Mouse (Mus musculus) thymus, postnatal 10 days (tissue): ENCODE measurements around the gene Hmgb1.

ENCODE experiments used
- DNase-seq, 2 experiments: peaks; one replicate each; pipeline ENCODE4 v3.0.0; 2021; ENCODE audit warnings: low spot score in 2 of 2

Gene Hmgb1

DNA sequence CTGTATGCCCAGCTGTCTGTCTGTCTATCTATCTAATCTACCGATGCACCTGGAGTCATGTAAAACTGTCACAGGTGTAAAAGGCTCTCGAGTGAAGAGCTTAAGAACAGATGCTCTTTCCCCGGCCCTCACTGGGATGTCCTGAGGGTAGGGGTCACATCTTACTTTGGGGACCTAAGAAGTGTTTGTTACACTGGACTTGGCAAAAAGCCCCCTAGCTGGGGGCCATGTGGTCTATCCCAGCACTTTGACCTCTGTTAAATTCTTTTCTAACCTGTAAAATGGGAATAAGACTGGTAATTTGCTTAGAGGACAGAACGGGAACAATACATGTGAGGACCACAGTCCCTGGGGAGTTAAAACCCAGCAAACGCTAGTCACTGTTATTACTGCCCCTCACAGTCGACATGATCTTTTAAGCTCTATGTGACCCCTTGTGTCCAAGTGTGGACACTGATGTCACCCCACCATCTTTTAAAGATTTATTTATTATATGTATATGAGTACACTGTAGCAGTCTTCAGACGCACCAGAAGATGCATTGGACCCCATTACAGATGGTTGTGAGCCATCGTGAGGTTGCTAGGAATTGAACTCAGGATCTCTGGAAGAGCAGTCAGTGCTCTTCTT, 80.1 kb downstream of the Hmgb1 start:
- DNase-seq = no peak

GRCm38 (mm10) chr5:149101869-149102268, 82.4 kb downstream of the Hmgb1 start:
- DNase-seq = no peak

DNA sequence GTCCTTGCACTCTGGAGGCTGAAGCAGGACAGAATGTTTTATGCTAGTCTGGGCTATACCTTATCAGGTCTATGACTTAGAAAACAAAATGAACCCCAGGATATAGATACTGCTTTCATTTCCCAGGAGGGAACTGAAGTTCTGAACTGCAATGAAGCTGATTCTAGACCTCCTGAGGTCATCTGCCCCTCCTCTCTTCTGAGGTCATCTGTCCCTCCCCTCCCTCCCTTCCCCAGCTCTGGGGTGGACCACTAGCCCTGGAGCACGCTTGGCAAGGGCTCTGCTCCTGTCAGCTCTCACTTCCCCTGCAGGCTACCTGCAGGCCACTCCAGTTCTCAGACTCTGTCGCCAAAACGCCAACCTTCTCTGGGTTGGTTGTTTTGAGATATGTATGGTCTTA, 84.2 kb downstream of the Hmgb1 start:
- DNase-seq = no peak

DNA sequence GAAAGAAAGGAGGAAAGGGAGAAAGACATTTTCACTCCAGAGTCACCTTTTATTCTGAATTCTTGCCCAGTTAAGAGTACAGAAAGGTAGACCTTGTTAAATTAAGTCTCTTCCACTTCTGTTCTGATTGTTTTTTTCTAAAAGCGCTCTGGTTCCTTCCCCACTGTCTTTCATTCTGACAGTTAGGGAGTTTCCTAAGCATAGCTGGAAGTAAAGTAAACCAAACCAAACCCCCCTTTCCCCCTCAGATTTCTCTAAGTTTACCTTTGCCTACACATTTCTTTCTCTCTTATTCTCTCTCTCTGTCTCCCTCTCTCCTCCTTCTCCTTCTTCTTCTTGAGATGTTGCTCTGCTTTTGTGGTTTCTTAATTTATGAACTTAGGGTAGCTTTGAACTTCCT, 85.3 kb downstream of the Hmgb1 start:
- no peak for DNase-seq

- peak; percentile 34 to 45 for DNase-seq
Measured at GRCm38 (mm10) chr5:149097841-149098240, 86.4 kb downstream of the Hmgb1 start.

GRCm38 (mm10) chr5:149096284-149096683, 88.0 kb downstream of the Hmgb1 start:
- DNase-seq = no peak

DNA sequence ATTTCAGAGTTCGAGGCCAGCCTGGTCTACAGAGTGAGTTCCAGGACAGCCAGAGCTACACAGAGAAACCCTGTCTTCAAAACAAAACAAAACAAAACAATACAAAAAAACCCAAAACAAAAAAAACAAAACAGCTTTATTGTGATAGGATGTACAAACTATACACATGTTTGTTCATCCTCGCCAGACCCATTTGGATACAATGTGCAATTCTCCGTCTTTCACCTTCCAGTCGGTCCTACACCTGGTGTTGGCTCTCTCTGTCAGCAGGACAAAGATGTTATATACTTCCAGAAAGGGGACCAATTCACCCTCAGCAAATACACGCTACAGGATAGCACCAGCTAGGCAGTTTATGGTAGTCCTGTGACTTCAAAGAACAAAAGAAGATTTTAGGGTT, 91.4 kb downstream of the Hmgb1 start:
- DNase-seq = no peak

- DNase-seq = no peak
Measured at GRCm38 (mm10) chr5:149092526-149092925, 91.8 kb downstream of the Hmgb1 start.

- DNase-seq = no peak
Measured at GRCm38 (mm10) chr5:149091256-149091655, 93.0 kb downstream of the Hmgb1 start.

GRCm38 (mm10) chr5:149089860-149090259, 94.4 kb downstream of the Hmgb1 start:
- DNase-seq = no peak

- DNase-seq = no peak
Measured at GRCm38 (mm10) chr5:149089456-149089855, 94.8 kb downstream of the Hmgb1 start.

- DNase-seq = no peak
Measured at GRCm38 (mm10) chr5:149088891-149089290, 95.4 kb downstream of the Hmgb1 start.

DNA sequence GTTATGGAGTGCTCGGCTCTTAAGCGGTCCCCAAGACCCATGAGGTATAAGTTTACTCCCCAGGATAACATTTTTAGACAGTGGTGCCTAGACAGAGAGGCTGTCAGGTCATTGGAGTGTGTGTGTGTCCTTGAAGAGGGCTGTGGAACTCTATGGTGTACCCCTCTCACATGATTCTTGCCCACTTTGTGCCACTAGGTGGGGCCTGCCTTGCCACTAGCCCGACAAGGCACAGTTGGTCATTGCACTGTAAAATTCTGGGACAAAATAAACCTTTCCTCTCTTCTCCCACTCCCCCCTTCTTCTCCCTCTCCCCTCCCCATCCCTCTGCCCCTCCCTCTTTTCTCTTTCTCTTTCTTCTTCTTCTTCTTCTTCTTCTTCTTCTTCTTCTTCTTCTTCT, 96.1 kb downstream of the Hmgb1 start:
- DNase-seq = peak in 1 of 2 experiments; percentile 61

- no peak for DNase-seq
Measured at GRCm38 (mm10) chr5:149086382-149087244, 97.7 kb downstream of the Hmgb1 start.

DNA sequence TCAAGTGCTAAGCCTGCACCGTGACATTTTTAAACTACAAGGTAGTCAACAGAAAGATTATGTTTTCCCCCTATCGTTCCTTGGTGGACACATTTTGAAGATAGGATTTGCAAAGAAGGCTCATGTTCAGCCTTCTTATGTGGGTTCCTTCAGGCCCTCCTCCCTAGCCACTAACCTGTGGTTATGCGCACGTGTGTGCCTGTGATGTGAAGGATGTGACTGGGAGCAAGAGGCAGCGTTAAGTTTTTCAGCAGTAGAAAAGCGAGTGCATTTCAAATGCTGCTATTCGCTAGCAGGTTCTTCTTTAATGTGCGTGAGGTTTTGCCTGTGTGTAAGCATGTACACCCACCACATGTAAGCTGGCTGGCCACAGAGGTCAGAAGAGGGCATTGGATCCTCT, 103.8 kb downstream of the Hmgb1 start:
- peak; percentile 63 to 65 for DNase-seq

DNA sequence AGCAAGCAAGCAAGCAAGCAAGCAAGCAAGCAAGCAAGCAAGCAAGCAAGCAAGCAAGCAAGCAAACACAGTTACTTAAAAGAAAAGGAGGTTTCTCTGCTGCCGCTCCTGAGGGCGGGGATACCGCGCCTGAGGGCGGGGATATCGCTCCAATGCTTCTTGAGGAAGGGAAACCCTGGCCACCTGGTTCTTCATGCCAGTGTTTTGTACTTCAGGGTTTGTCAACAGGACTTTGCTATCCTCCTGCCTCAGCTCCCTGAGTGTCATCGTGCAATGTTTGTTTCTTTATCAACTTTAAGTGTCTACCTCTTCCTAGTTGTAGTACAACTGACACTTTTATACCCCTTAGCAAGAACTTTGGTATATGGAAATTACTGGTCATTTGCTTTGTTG, 104.5 kb downstream of the Hmgb1 start:
- no peak for DNase-seq

DNA sequence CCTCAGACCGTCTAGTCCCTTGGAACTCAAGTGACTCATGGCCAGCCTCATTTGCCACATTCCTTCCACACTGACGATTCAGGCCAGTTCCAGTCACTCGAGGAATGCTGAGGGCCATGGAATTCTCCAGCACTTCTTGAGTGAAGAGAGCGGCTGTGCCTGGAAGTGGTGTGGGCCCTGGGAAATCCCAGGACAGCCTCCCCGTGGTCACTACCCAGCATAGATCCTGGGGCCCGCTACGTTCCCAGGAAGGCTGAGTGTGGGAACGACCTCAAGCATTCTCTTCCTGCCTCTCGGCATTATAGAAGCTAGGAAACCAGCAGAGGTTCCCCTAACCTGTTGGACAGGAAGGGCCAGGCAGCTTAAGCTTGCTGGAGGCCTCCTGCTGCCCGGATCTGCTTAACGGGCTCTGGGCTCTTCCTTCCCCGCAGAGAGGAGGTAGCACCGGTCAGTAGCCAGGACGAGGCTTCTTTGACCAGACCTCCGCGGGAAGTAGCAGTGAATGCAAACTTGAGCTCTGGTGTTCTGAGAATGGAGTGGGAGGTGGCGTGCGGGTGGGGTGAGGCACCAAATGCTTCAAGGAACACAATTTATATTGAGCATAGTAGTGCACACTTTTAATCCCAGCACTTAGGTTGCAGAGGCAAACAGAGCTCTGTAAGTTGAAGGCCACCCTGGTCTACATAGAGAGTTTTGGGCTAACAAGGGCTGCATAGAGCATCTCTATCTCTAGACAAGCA, 105.1 kb downstream of the Hmgb1 start:
- no peak for DNase-seq

DNA sequence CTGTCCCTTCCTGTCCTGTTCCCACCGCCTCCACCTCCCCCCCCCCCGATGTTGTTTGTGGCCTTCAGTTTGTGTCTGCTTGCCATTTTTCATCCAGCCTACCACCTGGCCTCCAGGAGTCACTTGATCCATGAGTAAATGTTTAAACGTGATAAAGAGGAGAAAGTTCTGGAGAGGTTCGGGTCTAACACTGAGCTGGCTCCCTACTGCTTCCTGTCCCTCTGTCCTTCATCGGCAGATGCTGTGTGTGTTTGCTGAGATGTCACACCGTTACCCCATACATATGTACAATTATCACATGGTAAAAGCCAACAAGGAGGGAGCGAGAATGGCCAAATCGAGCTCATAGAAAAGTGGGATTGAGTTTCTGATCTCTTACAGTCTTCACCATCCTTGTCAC, 107.2 kb downstream of the Hmgb1 start:
- DNase-seq = no peak

- no peak for DNase-seq
Measured at GRCm38 (mm10) chr5:149071546-149071945, 112.7 kb downstream of the Hmgb1 start.

DNA sequence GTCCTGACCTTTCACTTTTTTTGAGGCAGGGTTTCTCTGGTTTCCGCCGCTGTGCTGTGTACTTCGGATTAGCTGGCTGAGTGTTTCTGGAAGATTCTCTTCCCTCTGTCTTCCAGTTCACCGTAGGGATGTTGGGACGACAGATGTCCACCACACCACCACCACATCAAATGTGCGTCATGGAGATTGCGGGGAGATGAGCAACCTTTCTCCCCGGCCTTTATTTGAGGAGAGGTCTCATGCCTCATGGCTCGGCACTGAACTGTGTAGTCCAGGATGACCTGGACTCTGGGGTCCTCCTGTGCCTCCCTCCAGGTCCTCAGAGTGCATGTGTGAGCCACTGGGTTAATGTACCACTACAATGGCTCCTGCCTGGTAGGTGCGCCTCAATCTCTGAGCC, 115.5 kb downstream of the Hmgb1 start:
- no peak for DNase-seq

DNA sequence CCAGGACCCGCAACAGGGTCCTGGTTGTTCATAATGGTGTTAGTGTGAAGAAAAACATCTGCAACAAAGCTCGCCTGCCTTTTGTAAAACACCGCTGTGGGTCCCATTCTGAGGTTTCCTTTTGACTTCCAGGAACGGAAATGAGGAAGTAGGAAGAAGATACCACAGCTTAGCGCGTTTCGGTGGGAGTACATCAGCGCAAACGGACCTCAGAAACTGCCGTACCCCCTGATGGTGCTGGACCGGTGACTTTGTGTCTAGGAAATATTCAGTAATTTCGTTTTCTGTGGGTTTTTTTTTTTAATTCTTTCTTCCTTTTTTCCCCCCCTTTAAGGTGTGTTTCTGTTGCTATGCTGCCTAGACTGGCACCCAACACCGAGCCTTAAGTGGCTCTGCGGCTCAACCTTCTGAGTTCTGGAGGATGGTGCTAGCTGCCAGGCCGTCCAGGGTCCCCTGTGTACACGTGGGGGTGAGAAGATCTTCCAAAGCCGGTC, 116.0 kb downstream of the Hmgb1 start:
- no peak for DNase-seq

- no peak for DNase-seq
Measured at GRCm38 (mm10) chr5:149067501-149067961, 116.8 kb downstream of the Hmgb1 start.
